Mouse (Mus musculus) v-Abl transformed pro-B cells (cell line): ENCODE measurements at regions not wholly inside any gene's neighbourhood (a gene's known extent, or its start where the extent isn't known, plus 50 kb on each side); places are given as distances from the start of the nearest gene placed in this dataset.

ENCODE experiments used
- in situ Hi-C, 2 experiments: fragments of 400-800 bp; cut with MboI; formaldehyde crosslinking; loops; one replicate each; pipeline ENCODE4 v1.15.1; 2025; ENCODE audit not compliant: unreplicated experiment in 2 of 2

GRCm38 (mm10) chr14:120560416-120560815, 82.2 kb downstream of the Rap2a start:
- in situ Hi-C loops = loop anchor here in 1 of 2 experiments (10.0 kb wide), 1 partner anchor 86 kb away; the partner anchor contains the start of gene Rap2a

DNA sequence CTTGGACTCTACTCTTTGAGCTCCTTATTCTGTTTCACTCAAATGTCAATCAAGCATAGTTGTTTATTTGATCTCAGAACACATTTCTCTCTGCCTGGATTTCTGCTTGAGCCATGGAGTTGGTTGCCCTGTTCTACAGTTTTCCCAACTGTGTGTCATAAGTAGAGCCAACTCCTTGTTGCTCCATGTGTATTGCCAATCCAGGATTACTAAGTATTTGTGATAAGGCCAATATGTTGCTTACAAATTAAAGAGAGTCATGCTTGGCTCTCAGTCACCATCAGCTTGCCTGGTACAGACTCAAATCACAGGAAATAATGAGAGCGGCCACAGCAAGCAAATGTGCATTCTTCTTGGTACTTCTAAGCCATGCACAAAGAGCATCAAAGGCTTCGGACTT, 82.7 kb downstream of the Rap2a start:
- in situ Hi-C loops = loop anchor here in 1 of 2 experiments (10.0 kb wide), 1 partner anchor 86 kb away; the partner anchor contains the start of gene Rap2a

- in situ Hi-C loops = loop anchor here in 1 of 2 experiments (10.0 kb wide), 1 partner anchor 92 kb away; the partner anchor contains the start of gene Rap2a
Measured at GRCm38 (mm10) chr14:120566945-120567344, 88.7 kb downstream of the Rap2a start.

DNA sequence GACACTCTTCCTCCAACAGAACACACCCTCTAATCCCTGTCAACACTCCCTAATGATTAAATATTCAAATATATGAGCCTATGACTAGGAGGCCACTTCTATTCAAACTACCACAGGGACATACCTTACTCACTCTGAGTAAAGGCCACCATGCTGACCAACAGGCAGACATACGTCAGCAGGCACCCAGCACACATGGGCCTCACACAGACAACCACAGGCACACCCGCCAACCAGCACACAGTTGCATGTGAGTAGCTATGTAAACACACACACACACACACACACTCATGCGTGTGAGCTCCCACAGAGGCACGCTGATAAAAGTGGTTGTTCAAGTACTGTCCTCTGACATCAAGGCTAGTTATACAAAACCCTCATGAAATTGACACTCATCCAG, 89.8 kb downstream of the Rap2a start:
- in situ Hi-C loops = loop anchor here in 1 of 2 experiments (10.0 kb wide), 1 partner anchor 93 kb away; the partner anchor contains the start of gene Rap2a

GRCm38 (mm10) chr14:120572238-120572637, 94.0 kb downstream of the Rap2a start:
- in situ Hi-C loops = no loop called here

GRCm38 (mm10) chr14:120575202-120575601, 97.0 kb downstream of the Rap2a start:
- in situ Hi-C loops = no loop called here

DNA sequence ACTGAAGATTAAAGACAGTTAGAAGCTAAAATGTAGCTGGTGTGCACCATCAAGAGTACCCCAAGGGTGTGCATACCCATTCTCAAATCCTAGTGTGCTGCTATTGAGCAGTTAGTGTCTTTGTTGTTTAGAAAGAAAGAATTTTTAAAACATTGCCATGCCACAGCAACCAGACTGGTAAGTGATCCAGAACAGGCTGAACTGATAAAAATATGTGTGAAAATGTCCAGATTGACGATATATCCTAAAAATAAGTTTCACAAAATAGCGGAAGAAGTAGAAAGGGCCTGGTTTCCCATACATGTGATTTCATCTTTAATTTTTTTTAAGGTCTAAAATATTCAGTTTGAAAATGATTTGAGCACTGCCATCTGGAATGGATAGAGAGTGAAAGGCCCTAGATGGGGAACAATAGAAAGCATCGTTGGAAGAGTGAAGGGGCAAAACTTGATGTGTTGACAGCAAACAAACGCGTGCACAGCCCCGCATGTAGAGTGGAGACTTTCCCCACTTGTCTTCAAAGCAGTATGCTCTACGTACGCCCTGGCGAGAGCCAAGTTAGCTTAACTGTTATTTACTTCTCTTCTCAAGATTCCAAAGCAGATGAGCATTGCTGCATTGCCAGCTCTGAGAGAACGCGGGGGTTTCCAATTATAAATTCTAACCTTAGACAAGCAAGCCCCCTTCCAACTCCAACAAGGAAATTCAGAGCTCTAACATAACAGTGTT, 100.3 kb downstream of the Rap2a start:
- in situ Hi-C loops = no loop called here

GRCm38 (mm10) chr14:120583807-120584206, 105.6 kb downstream of the Rap2a start:
- in situ Hi-C loops = no loop called here

- in situ Hi-C loops = no loop called here
Measured at GRCm38 (mm10) chr14:120592191-120592590, 113.9 kb downstream of the Rap2a start.

GRCm38 (mm10) chr14:120600414-120600935, 122.2 kb downstream of the Rap2a start:
- in situ Hi-C loops = no loop called here

DNA sequence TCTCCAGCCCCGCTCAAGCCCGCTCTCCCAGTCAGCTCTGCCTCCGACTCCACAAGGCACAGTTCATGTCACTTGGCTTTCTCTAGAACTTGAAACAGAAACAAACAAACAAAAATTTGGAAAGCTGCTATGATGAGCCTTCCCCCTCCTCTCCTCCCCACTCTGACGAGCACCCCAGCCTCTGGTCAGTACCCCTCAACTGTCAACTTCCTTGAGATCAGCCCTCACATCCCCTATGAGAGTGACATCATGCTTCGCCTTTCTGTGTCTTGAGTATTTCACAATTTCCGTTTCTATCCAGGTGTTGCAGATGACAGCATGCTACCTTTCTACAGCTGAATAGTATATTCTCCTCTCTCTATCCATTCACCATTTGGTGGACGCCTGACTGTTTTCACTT, 123.3 kb downstream of the Rap2a start:
- in situ Hi-C loops = no loop called here

DNA sequence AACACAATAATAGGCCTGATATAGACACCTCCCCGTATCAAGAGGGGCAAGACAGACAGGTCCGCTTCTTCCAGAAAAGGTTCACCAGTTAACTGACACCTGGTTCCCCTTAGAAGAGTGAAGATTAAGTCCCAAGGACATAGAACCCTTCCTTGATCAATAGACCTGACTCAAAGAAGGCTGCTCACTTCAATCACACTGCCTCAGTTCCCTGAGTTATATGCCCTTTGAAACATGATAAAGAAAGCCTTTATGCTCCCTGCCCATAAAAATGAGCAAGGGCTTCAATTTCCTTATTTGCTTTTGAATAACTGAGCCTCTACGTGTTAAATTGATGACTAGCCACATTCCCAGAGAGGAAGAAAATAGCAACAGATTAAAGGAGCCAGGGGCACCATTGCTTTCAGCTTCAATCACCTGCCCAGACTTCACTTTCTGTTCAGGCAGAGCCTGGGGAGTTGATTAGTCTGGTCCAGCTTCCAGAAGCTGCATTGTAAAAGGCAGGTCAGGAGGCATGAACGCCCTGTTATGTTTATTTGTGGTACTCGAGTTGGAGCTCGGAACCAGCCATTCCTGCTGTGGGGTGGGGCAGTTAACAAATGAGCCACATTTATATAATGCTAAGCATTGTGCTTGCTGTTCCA, 125.7 kb downstream of the Rap2a start:
- in situ Hi-C loops = no loop called here

GRCm38 (mm10) chr14:120607801-120608200, 129.6 kb downstream of the Rap2a start:
- in situ Hi-C loops = no loop called here

DNA sequence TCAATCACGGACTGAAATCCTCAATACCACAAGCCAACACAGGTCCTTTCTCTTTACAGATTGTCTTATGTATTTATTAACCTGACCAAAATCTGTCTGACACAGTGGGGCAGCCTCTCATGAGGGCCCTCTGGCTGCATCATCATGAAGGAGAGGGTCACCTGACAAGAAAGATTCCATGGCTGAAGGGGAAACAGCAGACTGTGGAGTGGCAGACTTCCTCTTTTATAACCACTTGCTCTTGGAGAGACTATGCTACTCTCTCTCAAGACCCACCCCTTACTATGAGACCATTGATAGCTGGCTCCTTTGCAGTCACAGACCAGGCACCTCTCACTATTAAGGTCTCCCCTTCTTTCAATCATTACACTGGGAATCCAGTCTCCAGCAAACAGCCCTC, 133.1 kb downstream of the Rap2a start:
- in situ Hi-C loops = no loop called here

DNA sequence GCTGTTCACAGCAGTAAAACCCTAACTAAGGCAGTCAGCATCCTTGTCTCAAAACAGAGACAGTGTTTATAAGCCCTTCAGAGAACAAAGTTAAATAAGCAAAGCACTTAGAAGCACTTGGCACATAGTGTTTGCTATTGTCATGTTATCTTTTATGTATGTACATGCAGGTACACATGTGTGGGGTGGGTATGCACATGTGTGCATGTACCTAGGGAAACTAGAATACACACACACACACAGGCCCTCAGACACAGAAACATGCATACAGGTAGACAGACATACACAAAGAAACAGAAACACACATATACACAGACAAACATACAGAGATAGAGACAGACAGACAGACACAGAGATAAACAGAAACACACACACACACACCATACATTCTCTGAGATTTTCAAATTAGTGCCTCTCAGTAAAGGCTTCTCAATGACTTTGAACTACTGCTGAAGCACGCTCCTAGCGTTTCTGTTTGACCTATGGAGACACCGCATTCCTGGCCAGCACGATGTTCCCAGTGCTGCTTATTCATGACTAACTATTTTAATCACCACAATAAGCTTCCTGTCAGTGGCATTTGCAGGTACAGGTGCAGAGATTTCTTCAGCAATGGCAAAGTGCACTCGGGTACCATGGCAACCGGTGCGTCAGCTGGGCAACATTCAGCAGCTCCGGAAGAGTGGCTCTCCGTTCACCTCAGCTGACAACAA, 148.1 kb downstream of the Rap2a start:
- in situ Hi-C loops = no loop called here

- in situ Hi-C loops = no loop called here
Measured at GRCm38 (mm10) chr14:120626936-120627277, 148.7 kb downstream of the Rap2a start.

DNA sequence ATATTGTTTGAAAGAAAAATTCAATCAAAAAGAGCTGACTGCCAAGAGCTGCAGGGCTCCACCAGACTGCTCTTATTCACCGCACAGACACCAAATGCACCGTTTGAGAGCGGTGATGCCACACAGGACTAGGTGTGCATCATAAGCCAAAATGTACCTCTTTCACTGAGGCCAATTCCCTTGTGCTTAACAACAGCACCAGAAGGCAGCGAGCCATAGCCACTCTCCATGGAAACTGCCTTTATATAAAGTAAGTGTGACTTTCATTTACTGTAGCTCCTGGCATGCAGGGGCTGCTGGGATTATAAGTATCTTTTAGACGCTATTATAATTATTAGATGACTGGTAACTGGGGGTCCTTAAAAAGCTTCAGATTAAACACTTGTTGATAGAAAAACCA, 154.5 kb downstream of the Rap2a start:
- in situ Hi-C loops = no loop called here

GRCm38 (mm10) chr14:120636726-120637400, 158.6 kb downstream of the Rap2a start:
- in situ Hi-C loops = no loop called here

GRCm38 (mm10) chr14:120637486-120638125, 159.4 kb downstream of the Rap2a start:
- in situ Hi-C loops = no loop called here

DNA sequence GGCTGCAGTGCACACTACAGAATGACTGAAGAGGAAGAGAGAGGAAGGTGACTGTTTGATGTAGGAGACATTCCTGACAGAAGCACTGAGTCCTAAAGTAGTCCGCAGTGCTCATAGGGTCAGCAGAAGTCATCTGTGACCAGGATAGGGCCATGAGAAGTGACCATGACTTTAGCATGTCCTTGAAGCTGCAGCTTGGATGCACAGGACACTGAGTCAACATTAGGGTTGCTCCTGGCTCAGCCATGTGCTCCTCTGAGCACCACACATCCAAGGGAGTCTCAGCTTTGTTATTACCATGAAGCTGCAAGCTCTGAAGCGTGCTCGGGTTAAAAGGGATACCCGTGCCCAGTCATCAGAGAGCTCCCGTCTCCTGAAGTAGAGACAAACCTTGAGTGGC, 164.3 kb downstream of the Rap2a start:
- in situ Hi-C loops = no loop called here
